Mouse (Mus musculus) cerebellum, postnatal 14 days (tissue): ENCODE results near the gene Snap25.
A peak's percentile ranks its signal among the peaks of the same experiment; 100 is the strongest.

Experiments
- DNase-seq, 2 experiments: peaks; one replicate each; pipeline ENCODE4 v3.0.0; 2021; ENCODE audit warnings: mixed read lengths in 2 of 2

Gene Snap25

DNA sequence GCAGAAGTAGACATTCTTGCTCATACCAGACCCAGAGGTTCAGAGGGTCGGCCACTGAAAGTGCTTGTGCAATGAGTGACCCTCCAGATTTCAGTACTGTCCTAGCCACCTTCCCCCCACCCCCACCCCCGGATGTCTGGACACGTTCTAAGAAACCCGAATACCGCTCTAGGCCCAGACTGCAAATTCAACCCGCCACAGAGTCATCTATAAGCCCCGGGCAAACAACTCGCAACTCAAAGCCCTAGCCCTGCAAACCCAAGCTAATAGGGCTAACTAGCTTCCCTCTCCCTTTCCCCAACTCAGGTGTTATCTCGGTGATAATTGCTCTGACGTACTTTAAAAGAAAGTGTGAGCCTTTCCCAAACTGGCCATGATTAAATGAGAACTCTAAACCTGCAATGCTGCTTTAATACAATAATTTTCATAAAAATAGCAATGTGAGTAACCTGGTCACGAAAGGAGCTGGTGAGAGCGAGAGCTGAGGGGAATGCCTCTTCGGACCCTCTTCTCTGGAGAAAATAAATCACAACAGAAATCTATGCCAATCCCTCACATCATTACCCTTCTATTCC, 725 bp upstream of the Snap25 start:
- peak; percentile 39 to 56 for DNase-seq

DNA sequence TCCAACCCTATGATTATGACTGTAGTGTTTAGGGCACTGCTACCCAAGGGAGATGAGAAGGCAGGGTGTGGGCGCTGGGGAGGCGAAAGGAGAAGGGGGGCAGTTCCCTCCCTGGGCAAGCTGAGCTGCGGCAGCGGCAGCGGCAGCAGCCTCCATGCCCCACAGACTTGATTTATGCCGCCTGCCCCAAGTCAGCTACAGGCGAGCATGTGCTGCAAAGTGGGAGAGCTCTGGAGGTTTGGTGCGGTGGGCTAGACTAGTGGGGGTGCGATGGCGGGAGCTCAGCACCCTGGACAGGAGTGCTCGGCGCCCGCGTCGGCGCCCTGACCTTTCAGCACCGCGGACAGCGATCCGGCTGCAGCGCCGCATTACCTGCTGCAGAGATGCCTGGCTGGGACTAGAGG, 757 bp downstream of the Snap25 start:
- DNase-seq, result peak; percentile 67 to 73

DNA sequence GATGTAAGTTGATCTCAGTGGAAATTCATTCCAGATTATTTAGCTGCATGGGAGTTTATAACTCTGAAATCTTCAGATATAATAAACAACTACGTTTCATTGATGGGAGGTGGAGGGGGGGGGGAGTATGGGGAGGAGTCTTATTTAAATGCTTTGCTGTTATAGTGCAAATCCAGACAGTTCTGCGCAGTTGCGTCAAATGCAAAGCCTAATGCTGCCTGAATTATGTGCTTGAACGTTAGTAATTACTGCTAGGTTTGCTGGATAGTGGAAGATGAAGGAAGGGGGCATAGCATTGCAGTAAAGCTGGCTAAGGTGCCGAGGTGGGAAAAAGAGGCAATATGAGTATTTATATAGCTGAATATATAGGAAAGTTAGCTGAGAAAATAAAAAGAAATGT, 2.3 kb downstream of the Snap25 start:
- peak in 1 of 2 experiments; percentile 28 for DNase-seq

DNA sequence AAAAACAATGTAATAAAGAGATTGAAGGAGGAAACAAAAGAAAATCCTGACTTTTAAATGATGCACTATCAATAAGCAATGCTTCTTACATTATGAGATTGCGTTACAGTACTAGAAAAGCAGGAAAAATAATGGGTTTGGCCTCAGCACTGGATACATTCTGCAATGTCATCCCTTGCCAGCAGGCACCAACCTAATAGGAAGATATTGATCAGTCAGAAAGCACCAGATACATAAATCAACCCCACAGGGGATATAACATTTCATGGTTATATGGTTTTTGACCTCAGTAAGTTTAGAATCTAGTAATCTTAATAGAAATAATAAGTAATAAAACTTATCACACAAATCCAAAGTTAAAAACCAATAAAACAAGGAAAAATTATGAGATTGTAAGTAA, 3.1 kb downstream of the Snap25 start:
- DNase-seq, result no peak

DNA sequence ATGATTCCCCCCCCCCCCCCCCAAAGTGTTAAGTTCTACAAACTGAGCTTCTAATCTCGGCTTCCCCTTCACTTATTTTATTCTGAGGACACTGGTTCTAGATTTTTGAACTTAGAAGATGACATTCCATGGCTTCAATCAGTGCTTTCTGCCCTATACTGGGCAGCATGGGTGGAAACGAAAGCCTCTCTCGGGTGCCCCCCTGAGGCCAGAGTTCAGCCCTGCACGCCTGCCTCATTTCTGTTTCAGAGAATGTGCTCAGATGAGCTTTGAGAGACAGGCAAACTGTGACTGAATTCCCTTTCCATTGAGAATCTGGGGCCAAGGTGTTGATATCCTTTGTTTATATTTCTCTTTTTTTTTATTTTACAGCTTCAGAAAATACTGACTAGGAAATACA, 7.0 kb downstream of the Snap25 start:
- DNase-seq, result peak; percentile 89 to 90

DNA sequence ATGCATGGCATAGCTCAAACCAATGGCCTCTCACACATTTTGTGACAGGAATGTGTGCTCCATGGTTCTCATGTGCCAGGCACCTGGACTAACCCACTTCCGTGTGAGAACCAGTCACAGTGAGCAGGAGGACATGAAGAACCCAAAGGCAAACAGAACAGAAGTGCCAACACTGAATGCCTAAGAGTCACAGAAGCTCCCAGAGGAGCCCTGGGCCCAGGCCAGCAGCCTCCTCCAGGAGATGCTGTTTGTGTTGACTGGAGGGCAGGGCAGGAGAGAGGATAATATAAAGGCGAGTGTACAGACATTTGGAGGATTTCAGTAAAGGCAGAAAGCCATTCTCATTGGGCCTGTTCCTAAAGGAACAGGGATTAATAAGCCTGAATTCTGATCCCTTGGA, 25.0 kb downstream of the Snap25 start:
- DNase-seq, result peak; percentile 80 to 84

DNA sequence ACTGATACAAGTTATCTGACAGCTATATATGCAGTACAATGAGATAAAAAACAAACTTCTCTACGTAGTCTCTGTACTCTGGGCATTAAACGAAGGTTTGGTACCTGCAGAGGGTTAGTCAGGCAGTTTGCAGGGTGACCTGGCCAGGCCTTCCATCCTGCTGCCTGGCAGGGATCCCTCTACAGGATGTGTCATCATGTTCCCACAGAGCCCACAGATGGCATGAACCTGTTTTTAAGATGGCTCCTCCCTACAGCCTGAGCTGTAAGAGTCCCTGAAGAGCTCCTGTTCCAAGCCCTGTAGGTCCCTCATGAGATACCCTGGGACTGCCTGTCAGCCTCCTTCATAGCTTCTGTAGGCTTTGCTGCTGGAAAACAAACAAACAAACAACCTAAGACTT, 29.0 kb downstream of the Snap25 start:
- peak; percentile 88 to 92 for DNase-seq

DNA sequence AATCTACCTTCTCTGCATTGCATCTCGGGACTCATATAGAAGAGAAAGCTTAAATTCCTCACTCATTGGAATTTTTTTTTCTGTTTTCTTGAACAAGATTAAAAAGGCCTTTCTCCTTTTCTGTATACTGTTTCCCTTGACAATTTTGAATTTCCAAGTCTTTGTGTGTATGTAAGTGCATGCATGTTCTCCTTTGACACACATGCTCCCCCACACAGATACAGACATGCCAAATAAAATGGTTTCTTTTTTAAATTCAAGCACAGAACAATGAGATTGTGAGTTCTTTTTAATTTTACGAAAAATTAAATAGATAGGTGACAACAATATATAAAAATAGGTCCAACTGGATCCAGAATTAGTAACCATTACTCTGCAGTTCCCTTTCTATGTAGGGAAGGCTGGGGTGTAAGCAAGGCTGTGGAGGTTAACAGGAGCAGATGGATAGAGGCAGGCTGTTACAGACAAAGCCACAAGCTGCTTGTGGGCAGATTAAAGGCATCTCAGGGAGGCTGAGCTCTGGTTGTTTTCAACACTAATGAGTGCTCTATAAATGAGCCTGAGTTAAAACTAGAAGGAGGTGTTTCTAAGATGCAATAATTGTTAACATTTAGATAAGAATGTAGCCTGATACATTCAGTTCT, 31.6 kb downstream of the Snap25 start:
- peak; percentile 56 to 64 for DNase-seq

DNA sequence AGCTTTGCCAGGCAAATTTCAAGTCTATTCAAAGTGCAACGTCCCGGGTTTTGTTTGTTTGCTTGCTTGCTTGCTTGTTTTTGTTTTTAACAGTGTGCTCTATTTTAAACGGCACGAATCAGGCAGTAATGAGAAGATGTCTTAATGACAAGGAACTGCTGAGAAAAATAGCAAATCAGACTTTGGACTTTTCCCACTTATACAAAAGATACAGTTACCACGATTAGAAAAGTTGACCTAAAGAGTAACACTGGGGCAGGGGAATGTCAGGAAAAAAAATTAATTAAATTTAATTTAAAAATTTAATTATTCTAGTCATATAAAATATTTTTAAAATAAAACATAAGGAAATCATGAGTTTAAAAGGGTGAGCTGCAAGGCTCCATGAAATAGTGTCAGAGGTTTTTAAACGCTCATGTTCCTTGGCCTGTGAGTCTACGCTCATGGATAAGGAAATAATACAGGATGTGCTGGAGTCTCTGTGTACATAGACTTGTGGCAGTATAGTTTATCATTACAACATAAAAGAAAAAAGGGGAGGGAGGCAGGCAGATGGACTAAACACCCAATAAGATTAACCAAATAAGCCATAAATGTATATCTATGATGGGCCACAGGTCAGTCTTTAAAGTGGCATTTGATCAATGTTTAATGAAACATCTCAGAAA, 32.2 kb downstream of the Snap25 start:
- DNase-seq, result no peak

DNA sequence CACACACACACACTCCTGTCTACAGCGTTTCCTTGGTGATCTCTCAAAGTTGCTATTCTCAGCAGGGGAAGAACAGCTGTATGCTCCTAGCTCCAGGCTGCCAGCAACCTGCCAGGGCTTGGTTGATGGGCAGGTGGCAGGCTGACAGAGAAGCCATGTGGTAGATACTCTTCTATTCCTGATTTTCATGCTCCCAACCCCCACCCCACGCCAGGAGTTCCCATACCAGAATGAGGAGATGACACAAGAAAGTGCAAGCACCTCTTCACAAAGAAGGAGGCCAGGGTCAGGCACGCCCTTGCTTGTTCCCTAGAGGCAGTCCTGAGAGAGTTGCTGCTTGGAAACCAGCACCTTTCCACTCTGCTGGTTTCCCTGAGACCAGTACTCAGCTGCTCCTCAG, 40.4 kb downstream of the Snap25 start:
- DNase-seq, result peak; percentile 59

DNA sequence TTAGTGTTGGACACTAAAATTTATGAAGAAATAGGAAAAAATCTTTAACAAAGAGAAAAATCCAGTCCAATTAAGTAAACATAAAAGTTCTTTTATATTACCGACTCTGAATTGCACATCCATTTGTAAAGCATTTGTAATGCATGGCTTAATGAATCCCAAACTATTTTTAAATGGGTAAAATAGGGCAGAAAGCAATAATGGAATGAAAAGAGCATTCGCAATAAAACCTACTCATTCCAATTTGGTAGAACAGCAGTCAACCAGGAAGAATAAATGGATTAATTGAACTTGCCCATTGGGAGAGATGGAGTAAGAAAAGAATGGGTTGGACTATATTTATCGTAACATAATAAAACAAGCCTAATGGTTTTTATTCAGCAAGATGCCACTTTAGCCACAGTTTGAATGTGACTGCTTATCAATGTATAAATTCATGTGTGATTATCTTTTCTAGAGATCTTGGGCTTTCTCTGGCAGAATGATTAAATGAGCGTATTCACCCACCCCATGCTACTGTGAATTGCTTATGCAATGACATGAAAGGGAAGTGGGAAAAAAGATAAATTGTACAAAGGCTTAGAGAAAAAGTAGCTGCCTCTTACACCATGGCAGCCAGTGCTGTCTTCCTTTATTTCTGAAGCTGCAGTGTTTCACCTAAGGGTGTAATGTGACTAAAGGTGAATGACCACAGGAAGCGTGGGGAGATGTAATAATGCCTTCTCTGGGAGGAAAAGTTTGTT, 45.7 kb downstream of the Snap25 start:
- no peak for DNase-seq

DNA sequence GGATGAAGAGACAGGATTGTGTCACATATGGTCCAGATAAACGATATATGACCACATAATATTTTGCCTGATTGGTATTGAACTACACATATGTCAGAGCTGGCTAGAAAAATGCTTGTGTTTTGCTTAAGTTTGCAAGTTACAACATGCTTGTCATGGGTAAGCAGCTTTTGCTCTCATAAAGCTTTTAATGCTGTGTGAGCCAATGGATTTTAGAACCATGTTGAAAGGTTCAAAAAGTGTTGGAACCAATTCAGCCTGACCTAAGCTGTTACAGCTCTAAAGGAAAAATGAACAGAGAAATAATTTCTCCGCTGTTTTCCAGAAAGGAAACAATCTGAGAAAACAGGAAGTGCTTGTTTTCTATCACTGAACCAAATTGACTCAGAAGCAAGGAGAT, 64.9 kb downstream of the Snap25 start:
- DNase-seq, result no peak

DNA sequence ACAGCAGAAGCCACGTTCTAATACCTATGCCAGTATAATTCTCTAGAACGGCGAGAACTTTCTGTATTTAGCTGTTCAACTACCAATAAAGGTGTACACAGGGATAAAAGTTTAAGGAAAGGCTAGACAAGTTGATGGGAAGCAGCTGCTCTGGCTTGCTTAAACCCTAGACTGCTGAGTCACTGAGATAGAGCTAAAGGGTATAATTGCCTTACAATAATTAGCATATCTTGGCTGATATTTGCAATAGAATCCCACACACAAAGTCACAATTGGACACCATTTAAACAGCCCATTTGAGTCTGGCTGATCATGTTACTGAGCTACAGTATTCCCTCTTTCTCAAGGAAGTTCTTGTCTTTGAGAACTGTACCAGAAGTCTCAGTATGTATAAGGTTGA, 65.4 kb downstream of the Snap25 start:
- DNase-seq, result no peak

DNA sequence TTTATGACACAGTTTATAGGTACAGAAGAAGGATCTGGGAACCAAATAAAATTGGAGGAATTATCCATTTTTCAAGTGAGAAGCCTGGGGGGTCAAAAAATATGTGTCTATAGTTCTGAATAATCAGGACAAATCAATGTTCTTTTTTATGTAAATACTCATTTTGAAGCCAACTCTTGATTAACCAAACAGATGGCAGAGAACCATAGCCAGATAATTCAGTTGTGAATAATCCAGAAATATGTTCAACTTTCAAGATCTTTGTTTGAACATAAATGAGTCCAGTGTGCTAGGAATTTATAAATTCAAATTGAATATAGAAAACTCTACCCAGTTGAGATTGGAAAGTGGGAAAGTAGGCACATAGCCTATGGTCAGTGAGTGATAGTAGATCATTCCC, 67.0 kb downstream of the Snap25 start:
- DNase-seq, result no peak

DNA sequence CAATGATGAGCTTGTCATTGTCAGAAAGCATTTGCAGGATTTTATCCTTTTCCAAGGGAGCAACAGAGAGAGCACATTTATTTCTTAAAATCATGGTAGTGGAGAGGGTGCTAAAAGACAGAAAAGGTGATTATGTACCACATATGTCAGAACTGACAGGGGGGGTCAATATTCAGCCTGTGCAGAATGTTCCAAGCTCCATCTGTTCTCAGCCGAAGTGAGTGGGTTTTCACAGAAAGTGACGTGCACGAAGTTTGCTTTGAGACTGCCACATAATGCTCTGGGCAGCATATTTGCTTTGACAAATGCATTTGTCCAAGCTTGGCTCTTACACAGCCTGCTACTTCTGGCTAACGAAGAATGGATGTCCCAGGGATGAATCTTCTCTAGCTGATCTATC, 71.1 kb downstream of the Snap25 start:
- DNase-seq, result no peak

DNA sequence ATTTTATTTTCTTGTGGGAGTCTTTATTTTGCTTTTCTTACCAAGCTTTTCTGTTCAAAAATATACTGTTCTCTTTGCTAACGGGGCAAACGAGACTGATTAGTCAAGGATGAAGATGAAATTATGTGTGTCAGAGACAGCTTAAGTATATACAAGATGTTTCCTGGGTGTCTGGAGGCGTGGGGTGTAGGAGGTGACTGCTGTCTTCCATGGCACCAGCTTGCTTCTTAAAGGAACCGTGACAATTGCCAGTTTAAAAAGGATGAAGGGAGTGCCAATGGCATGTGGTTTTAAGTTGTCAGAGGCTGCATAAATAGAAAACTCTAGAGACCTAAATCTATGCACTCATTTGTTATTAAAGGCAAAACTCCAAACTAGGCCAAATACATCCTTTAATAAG, 75.1 kb downstream of the Snap25 start:
- DNase-seq, result no peak

DNA sequence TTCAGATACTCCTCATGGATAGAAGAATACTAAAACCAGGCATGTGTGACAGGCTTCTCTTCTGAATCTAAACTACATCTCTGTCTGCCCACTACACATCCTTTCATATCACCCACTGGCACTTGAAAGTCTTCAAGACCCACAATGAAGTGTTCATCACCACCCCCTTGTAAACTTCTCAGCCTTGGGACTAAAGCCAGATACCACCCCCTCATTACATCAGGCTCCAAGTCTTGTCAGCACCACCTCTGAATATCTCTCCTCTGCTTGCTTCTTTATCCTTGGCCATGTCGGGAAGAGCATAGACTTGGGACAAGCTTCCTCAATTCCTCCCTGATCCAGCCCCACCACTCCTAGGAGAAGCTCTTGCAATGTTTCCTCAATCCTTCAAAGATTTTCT, 83.3 kb downstream of the Snap25 start:
- DNase-seq, result no peak

DNA sequence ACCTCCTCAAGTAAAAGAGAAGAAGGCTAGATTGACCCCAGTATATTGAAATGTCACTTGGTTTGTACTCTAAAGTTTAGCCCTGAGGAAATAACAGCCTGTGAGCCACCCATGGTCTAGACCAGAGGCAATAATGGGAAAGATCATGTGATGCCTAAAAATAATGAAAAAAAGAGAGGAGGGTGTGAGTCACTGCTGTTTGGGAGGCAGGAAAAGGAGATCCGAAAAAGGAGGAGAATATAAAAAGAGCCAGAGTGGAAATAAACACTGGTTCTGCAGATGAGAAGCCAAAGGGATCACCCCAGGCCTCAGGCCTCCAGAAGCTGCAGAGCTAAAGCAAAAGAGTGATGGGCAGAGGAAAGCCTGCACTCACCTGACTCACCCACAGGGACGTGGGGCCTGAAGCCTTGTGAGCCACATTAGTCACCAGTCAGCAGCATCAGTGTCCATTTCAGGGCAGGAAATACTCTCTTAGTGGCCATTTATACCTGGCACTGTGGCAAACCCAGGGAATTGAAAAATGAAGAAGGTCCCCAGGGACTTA, 85.7 kb downstream of the Snap25 start:
- DNase-seq, result no peak

DNA sequence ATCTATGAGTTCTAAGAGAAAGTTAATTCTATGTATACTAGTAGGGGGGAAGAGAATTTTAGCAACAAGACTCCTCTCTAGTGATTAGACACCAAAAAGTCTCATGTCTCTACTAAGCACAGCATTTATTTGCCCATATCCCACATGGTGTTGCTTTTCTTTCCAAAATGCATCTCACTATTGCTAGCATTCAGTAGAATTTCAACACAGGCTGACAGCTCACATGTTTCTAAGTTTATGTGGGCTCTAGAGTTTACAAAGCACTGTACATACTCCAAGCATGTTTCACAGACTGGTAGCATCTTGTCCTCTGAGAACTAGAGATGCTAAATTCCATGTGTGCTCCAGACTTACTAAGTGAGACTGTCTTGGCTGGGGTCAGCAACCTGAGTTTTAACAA, 87.8 kb downstream of the Snap25 start:
- DNase-seq, result no peak

DNA sequence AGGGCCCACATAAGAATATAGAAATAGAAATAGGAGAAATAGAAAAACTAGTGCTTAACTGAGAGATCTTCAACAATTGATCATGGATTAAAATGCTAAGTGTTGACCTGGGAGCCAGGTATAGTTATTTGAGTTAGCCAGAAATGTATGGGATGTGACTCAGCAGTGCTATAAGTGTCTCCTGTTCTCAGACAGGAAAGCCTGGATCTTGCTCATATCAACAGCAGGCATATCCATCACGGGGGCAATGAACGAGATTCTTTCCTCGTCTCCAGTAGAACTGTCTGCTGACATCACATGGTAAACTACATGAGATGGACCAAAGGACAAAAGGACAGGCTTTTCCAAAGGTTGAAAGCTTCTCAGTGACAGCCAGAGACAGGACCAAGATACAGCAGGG, 88.8 kb downstream of the Snap25 start:
- DNase-seq, result no peak

DNA sequence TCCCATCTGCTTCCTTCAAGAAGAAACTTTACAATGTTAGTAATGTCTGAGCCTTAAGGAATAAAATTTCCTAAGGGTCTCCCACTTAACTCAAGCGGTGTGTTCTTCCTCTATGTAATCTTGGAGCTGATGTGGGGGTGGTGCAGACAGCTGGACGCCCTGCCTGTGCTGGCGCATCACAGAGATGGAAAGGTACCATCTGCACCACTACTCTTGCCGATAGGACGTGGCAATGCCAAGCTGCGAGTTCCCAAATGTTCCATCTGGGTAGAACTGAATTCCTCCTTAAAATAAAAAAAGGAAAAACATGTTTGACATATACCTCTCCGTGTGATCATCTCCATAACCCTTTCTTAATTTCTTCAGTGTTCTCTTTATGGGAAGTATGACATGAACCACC, 89.9 kb downstream of the Snap25 start:
- DNase-seq, result peak; percentile 54 to 62

DNA sequence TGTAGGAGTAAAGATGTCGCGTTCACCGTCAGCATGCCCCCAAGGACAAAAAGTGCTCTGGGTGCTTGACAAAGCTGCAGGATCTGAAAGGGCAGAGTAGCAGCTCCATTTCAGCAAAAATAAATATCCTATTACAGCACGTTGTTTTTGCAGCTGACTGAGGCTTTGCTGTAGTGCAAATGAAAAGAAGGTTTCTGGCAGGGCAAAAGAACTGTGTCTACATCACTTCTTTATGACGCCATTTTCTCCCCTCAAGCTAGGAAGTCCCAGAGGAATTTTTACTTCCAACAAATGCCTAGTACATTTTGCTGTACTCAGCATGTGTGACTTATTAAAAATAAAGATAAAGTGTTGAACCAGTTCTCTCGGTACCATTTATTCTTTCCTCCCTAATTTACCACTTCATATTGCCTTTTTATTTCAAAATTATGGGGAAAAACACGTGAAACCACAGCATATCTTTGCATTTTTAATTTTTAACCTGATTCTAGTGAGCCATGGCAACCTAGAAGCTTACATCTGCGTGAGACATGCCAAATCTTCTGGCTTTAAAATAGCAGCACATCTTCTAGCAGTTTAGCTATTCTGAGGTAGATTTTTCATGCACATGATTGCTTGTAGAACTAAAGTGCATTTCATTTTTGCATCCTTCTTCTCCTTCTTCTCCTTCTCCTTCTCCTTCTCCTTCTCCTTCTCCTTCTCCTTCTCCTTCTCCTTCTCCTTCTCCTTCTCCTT, 94.9 kb downstream of the Snap25 start:
- no peak for DNase-seq

DNA sequence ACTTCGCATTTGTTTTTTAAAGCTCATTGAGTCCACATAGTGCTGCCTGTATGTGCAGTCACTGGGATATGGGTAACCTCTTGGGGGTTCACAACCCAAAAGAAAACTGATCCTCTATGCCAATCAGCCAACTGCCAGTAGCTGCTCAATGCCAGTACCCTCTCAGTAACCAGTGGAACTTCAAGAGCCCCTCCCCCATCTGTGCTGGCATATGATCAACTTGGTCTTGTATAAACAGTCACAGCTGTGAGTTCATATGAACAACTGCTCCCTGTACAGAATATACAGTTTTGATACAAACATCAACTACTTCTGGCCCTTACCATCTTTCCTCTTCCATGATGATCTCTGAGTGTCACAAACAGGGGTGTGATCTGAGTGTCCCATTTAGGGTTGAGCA, 98.1 kb downstream of the Snap25 start:
- peak in 1 of 2 experiments; percentile 42 for DNase-seq
